Mouse (Mus musculus) testis, adult 2 months (tissue): ENCODE data around the gene Usp21.
"Not testable (repeated sequence)": the region's sequence is repeated elsewhere in the genome, so short reads cannot be mapped to it uniquely, and the experiment has no call there.

ENCODE experiments used
- CTCF ChIP-seq: fragments of 200-500 bp; IDR thresholded peaks from 2 replicates; pipeline ENCODE4 v1.5.1; 2012; ENCODE audit warnings: low read depth, mild to moderate bottlenecking, inconsistent platforms, low read length, moderate library complexity; ENCODE audit not compliant: control insufficient read depth, insufficient read depth, insufficient replicate concordance
- POLR2A ChIP-seq: fragments of 200-500 bp; IDR thresholded peaks from 2 replicates; pipeline ENCODE4 v1.6.1; 2012; ENCODE audit warnings: low read depth, mild to moderate bottlenecking, inconsistent platforms, low read length, moderate library complexity; ENCODE audit not compliant: control insufficient read depth

DNA sequence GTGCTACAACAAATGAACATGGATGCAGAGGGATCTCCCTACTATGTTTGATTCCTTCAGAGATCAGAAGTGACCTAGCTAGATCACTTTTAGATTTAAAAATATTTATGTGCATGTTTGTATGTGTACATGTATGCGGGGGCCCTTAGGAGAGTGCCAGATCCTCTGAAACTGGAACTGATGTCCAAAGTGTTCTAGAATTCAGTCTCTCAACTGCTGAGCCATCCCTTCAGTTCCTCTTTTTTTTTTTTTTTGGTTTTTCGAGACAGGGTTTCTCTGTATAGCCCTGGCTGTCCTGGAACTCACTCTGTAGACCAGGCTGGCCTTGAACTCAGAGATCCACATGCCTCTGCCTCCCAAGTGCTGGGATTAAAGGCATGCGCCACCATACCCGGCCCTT is 38.8 kb upstream of the Usp21 start:
- TF ChIP-seq CTCF, POLR2A: not testable (repeated sequence)
